Mouse (Mus musculus) liver, embryonic 13.5 days (tissue): Measurements from ENCODE around the gene Mpv17. TPM values are rescaled to one million over a fixed set of nuclear protein-coding genes. Genes with fewer than 3 reads are reported as not detected.

Experiments
- ATAC-seq: fragments of 200-750 bp; cut with Nextera tagmentation; 2 replicates; pipeline ENCODE4 v1.8.0; 2017; ENCODE audit warnings: low read depth, mild to moderate bottlenecking, moderate number of reproducible peaks, moderate library complexity
- DNase-seq: peaks from one replicate; pipeline ENCODE4 v3.0.0; 2022
- H3K27ac ChIP-seq: fragments of 300-500 bp; sonication (generic); 2 replicates; pipeline ENCODE4 v1.5.1; 2015; ENCODE audit warnings: moderate library complexity, mild to moderate bottlenecking, inconsistent platforms
- H3K27me3 ChIP-seq: fragments of 300-500 bp; sonication (generic); 2 replicates; pipeline ENCODE4 v1.6.1; 2015; ENCODE audit warnings: mild to moderate bottlenecking, inconsistent platforms
- H3K36me3 ChIP-seq: fragments of 300-500 bp; sonication (generic); 2 replicates; pipeline ENCODE4 v1.6.1; 2015; ENCODE audit warnings: mild to moderate bottlenecking, inconsistent platforms
- H3K4me1 ChIP-seq: fragments of 300-500 bp; sonication (generic); replicated peaks from 2 replicates; pipeline ENCODE4 v1.6.1; 2015; ENCODE audit warnings: inconsistent platforms
- H3K4me2 ChIP-seq: fragments of 300-500 bp; sonication (generic); 2 replicates; pipeline ENCODE4 v1.6.1; 2015; ENCODE audit warnings: inconsistent platforms, mild to moderate bottlenecking, moderate library complexity
- H3K4me3 ChIP-seq: fragments of 300-500 bp; sonication (generic); replicated peaks from 2 replicates; pipeline ENCODE4 v1.5.1; 2015; ENCODE audit warnings: mild to moderate bottlenecking, inconsistent platforms
- H3K9ac ChIP-seq: fragments of 300-500 bp; sonication (generic); 2 replicates; pipeline ENCODE4 v1.6.1; 2015; ENCODE audit warnings: mild to moderate bottlenecking, inconsistent platforms
- H3K9me3 ChIP-seq: fragments of 300-500 bp; sonication (generic); replicated peaks from 2 replicates; pipeline ENCODE4 v1.6.1; 2016; ENCODE audit warnings: inconsistent platforms
- WGBS: fragments of 180-500 bp; shearing (Covaris S2); methylation state at CpG from one replicate; pipeline ENCODE4 v1.1.7; 2015; ENCODE audit not compliant: insufficient replicate concordance; 5-methylcytosine and 5-hydroxymethylcytosine counted together
- polyA plus RNA-seq: library from polyadenylated mRNA; unstranded; fragments of >200 nt; fragmentation: Nextera tagmentation; extraction: Ambion mirVana; gene quantifications from 2 replicates; pipeline ENCODE4 v1.2.1, GENCODE M21; 2015

Gene Mpv17
- polyA plus RNA-seq, 1 experiment from 2014 or later: 19.9 TPM

GRCm38 (mm10) chr5:31181183-31181770, 27.2 kb upstream of the Mpv17 start:
- H3K4me1 ChIP-seq: peaks cover 58% of the 10 kb centered on the region
- H3K9ac ChIP-seq: peak overlapping the region; percentile 23; the same call in 1 of the 2 replicates
- peak overlapping the region; percentile 92; the same call in 1 of the 2 replicates for H3K4me2 ChIP-seq
- H3K9me3 ChIP-seq: no peaks in the 10 kb centered on the region
- H3K4me3 ChIP-seq: 0 out of 2 replicates have a peak overlapping the region, but pooled peaks have one; percentile 9
- no peak for DNase-seq
- no peak for ATAC-seq
- peaks cover 4% of the 10 kb centered on the region; the same call in 1 of the 2 replicates for H3K36me3 ChIP-seq
- no peaks in the 10 kb centered on the region for H3K27me3 ChIP-seq
- no peak overlapping the region for H3K27ac ChIP-seq
- WGBS: 87% methylated on average over 9 of the region's 9 CpGs

GRCm38 (mm10) chr5:31179766-31180630, 25.9 kb upstream of the Mpv17 start, which contains the start of the genes Gm29609 and Gtf3c2:
TSS of gene Gm29609 (minus strand) at chr5:31179911.
TSS of gene Gtf3c2 (minus strand) at chr5:31180144.
- H3K4me2 ChIP-seq: peak within 1 kb of the TSS; percentile 92
- ATAC-seq (peak; percentile 91), DNase-seq (peak; percentile 83)
- H3K27ac ChIP-seq: peak within 1 kb of the TSS; percentile 98
- peak within 1 kb of the TSS; percentile 96 for H3K4me3 ChIP-seq
- peaks cover 53% of the 10 kb centered on the region for H3K4me1 ChIP-seq
- no peaks in the 10 kb centered on the region for H3K27me3 ChIP-seq
- no peaks in the 10 kb centered on the region for H3K9me3 ChIP-seq
- peak within 1 kb of the TSS; percentile 89 for H3K9ac ChIP-seq
- peaks cover 8% of the 10 kb centered on the region for H3K36me3 ChIP-seq
- WGBS: under 1% methylated on average over 59 of the region's 59 CpGs

DNA sequence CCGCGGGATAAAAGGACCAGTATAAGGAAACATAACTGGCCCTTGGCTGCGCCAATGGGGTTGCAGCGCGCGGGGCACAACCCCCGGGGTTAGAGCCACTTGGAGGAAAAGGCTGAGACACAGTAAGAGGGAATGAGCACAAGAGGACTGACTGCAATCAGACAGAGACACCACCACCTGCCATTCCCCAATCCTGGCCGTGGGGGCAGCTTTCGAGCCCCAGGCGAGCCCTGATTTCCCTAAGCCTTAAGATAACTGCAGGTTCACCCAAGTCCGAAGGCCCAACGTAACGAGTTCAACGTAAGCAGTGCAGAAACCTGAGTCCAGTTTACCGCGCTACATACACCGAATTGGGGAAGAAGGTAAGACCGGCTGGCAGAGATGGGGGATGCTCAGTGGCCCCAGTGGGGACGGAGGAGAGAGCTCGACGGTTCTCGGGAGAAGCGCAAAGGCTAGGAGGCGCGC, 25.3 kb upstream of the Mpv17 start:
- ATAC-seq (peak; percentile 49), DNase-seq (peak; percentile 52)
- H3K4me1 ChIP-seq: peaks cover 46% of the 10 kb centered on the region
- peak overlapping the region; percentile 89 for H3K9ac ChIP-seq
- peak overlapping the region; percentile 96 for H3K4me3 ChIP-seq
- H3K27ac ChIP-seq: peak overlapping the region; percentile 98
- no peaks in the 10 kb centered on the region for H3K27me3 ChIP-seq
- under 1% methylated on average over 25 of the region's 25 CpGs for WGBS
- H3K36me3 ChIP-seq: peaks cover 14% of the 10 kb centered on the region
- peak overlapping the region; percentile 92 for H3K4me2 ChIP-seq
- H3K9me3 ChIP-seq: no peaks in the 10 kb centered on the region

DNA sequence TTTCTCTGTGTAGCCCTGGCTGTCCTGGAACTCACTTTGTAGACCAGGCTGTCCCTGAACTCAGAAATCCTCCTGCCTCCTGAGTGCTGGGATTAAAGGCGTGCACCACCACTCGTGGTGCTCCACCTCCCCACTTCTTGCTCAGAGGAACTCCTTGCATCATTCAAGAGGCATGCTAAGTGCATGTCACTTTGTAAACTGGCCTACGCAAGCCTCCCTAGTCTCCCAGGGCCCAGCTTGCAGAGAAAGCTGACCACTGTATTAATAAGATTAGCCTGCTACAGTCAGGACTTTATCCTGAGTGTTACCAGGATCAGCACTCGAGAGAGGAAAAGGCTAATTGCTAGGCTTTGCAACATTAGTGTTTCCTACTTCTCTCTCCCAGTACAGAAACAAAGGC, 14.6 kb upstream of the Mpv17 start:
- Histone ChIP-seq H3K27ac (no peak overlapping the region), H3K27me3 (no peaks in the 10 kb centered on the region), H3K4me2 (no peak overlapping the region), H3K36me3 (peaks cover 97% of the 10 kb centered on the region), H3K4me1 (peaks cover 21% of the 10 kb centered on the region), H3K9ac (no peak overlapping the region), H3K9me3 (no peaks in the 10 kb centered on the region), H3K4me3 (no peak overlapping the region)
- DNase-seq: no peak
- ATAC-seq: no peak
- 89% methylated on average over 4 of the region's 4 CpGs for WGBS

DNA sequence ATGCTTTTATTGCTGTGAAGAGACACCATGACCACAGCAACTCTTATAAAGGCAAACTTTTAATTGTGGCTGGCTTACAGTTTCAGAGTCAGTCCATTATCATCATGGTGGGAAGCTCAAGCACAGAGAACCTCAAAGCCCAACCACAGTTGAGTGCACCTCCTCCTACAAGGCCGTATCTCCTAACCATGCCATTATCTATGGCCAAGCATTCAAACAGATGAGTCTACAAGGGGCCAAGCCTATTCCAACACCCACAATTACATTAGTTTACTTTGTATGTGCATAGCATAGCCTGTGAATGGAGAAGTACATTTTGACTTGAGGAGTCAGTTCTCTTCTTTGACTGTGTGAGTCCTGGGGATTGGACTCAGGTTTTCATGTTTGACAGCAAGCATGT, 10.8 kb upstream of the Mpv17 start:
- Histone ChIP-seq H3K36me3 (peaks cover 92% of the 10 kb centered on the region), H3K9me3 (no peaks in the 10 kb centered on the region), H3K4me2 (no peak overlapping the region), H3K27ac (peak overlapping the region; percentile 8), H3K4me1 (peaks cover 35% of the 10 kb centered on the region), H3K9ac (no peak overlapping the region), H3K27me3 (no peaks in the 10 kb centered on the region), H3K4me3 (no peak overlapping the region)
- ATAC-seq (peak; percentile 82), DNase-seq (no peak)
- WGBS: 36% methylated on average over 1 of the region's 1 CpGs

GRCm38 (mm10) chr5:31162462-31162861, 8.4 kb upstream of the Mpv17 start:
- Histone ChIP-seq H3K27me3 (no peaks in the 10 kb centered on the region), H3K4me1 (peaks cover 35% of the 10 kb centered on the region), H3K27ac (no peak overlapping the region), H3K4me3 (no peak overlapping the region), H3K36me3 (peaks cover 92% of the 10 kb centered on the region), H3K4me2 (no peak overlapping the region), H3K9me3 (no peaks in the 10 kb centered on the region), H3K9ac (no peak overlapping the region)
- ATAC-seq: peak; percentile 72
- DNase-seq: no peak

- WGBS: 34% methylated on average over 6 of the region's 6 CpGs
- Histone ChIP-seq H3K27ac (no peak overlapping the region), H3K4me3 (peak overlapping the region; percentile 72), H3K36me3 (peaks cover 29% of the 10 kb centered on the region), H3K9ac (peak overlapping the region; percentile 77), H3K4me2 (peak overlapping the region; percentile 75), H3K27me3 (no peaks in the 10 kb centered on the region), H3K4me1 (peaks cover 26% of the 10 kb centered on the region), H3K9me3 (no peaks in the 10 kb centered on the region)
- ATAC-seq (peak; percentile 7; the same call in 1 of the 2 replicates), DNase-seq (no peak)
Observed at GRCm38 (mm10) chr5:31153516-31154151, 417 bp downstream of the Mpv17 start.

- peaks cover 10% of the 10 kb centered on the region for H3K36me3 ChIP-seq
- H3K9me3 ChIP-seq: no peaks in the 10 kb centered on the region
- H3K4me3 ChIP-seq: no peak overlapping the region
- ATAC-seq (no peak), DNase-seq (no peak)
- no peak overlapping the region for H3K27ac ChIP-seq
- peaks cover 26% of the 10 kb centered on the region for H3K4me1 ChIP-seq
- no peak overlapping the region for H3K4me2 ChIP-seq
- WGBS: 80% methylated on average over 3 of the region's 3 CpGs
- H3K9ac ChIP-seq: no peak overlapping the region
- H3K27me3 ChIP-seq: no peaks in the 10 kb centered on the region
Observed at GRCm38 (mm10) chr5:31151746-31152145, 2.3 kb downstream of the Mpv17 start.

GRCm38 (mm10) chr5:31149781-31150180, 4.3 kb downstream of the Mpv17 start:
- no peaks in the 10 kb centered on the region for H3K9me3 ChIP-seq
- 79% methylated on average over 4 of the region's 4 CpGs for WGBS

DNA sequence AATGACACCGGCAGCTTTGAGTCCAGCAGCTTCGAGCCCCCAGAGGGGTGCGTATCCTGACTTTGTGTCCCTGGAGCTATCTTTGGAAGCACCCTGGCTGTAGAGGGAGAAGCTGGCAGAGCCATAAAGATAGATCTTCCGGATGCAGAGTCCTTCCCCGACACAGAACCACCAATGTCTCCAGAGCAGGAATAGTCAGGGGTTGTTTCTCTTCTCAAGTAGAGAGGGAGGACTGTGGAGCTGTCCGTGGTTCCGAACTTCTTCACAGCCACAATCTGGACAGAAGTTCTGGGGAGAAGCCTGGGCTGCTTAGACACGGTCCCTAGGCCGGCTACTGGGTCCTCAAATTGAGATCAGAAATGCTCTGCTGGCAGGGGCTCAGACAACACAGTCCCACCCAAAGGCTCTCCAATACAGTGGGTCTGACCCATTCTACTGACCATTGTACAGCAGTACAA, 15.1 kb downstream of the Mpv17 start:
- Histone ChIP-seq H3K4me2 (no peak overlapping the region), H3K9me3 (no peaks in the 10 kb centered on the region), H3K4me1 (0 out of 2 replicates have a peak, but pooled peaks cover 2% of the 10 kb centered on the region), H3K36me3 (0 out of 2 replicates have a peak, but pooled peaks cover under 1% of the 10 kb centered on the region), H3K27ac (no peak overlapping the region), H3K27me3 (peaks cover 66% of the 10 kb centered on the region), H3K4me3 (no peak overlapping the region), H3K9ac (no peak overlapping the region)
- ATAC-seq (no peak), DNase-seq (no peak)
- 12% methylated on average over 9 of the region's 9 CpGs for WGBS

More at GRCm38 (mm10) chr5:31149781-31150180, 4.3 kb downstream of the Mpv17 start:
- no peak overlapping the region for H3K9ac ChIP-seq
- H3K4me3 ChIP-seq: no peak overlapping the region
- H3K4me2 ChIP-seq: no peak overlapping the region
- ATAC-seq: no peak
- H3K4me1 ChIP-seq: peaks cover 23% of the 10 kb centered on the region
- H3K36me3 ChIP-seq: peaks cover 7% of the 10 kb centered on the region
- H3K27me3 ChIP-seq: no peaks in the 10 kb centered on the region
- no peak for DNase-seq
- H3K27ac ChIP-seq: no peak overlapping the region
